Mouse (Mus musculus): ENCODE measurements around the gene Insc.

DNA sequence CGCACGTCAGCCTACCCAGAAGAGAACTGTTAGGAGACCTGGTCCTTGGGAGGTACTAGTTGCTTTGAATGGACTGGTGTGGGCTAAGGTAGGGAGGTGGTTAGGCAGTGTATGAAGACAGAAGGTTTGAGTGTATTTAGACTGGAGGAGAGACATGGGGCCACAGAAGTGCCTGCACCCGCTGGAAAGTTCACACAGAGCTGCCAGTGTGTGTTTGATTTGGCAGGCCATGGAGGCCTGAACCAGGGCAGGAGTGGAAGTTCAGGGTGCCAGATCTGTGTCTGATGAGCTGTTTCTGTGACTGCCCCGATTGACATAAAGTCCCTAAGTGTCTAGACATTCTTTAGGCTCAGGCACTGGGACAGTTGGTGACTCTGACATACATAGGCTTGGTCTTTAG, 25.5 kb downstream of the Insc start:
- TF ChIP-seq GATA1 (IDR thresholded peaks at IDR 0.05; ENCODE audit: borderline replicate concordance, low read length): no peak
- no peak for TF ChIP-seq FLI1 (IDR thresholded peaks at IDR 0.05; ENCODE audit: low read length)
